Mouse (Mus musculus) forebrain, postnatal 0 days (tissue): Measurements from ENCODE around the gene Eno3. TPM values are rescaled to one million over a fixed set of nuclear protein-coding genes. Genes with fewer than 3 reads are reported as not detected.

Experiments used
- ATAC-seq: fragments of 200-750 bp; cut with Nextera tagmentation; 2 replicates; pipeline ENCODE4 v1.8.0; 2017; ENCODE audit warnings: mild to moderate bottlenecking, moderate library complexity
- DNase-seq: peaks from one replicate; pipeline ENCODE4 v3.0.0-alpha.2; 2015
- H3K27ac ChIP-seq: fragments of 300-500 bp; sonication (generic); 2 replicates; pipeline ENCODE4 v1.5.1; 2014; ENCODE audit warnings: low read depth, mild to moderate bottlenecking, antibody characterized with exemption, low read length, moderate library complexity, mixed read lengths
- H3K27me3 ChIP-seq: fragments of 300-500 bp; sonication (generic); 2 replicates; pipeline ENCODE4 v1.6.1; 2014; ENCODE audit warnings: mild to moderate bottlenecking, low read length, mixed read lengths; ENCODE audit not compliant: insufficient read depth
- H3K36me3 ChIP-seq: fragments of 300-500 bp; sonication (generic); 2 replicates; pipeline ENCODE4 v1.6.1; 2014; ENCODE audit warnings: mild to moderate bottlenecking, moderate library complexity; ENCODE audit not compliant: insufficient read depth
- H3K4me1 ChIP-seq: fragments of 300-500 bp; sonication (generic); 2 replicates; pipeline ENCODE4 v1.6.1; 2014; ENCODE audit warnings: antibody characterized with exemption; ENCODE audit not compliant: insufficient read depth
- H3K4me2 ChIP-seq: fragments of 300-500 bp; sonication (generic); 2 replicates; pipeline ENCODE4 v1.6.1; 2014; ENCODE audit warnings: low read depth, mild to moderate bottlenecking, moderate library complexity
- H3K4me3 ChIP-seq: fragments of 300-500 bp; sonication (generic); 2 replicates; pipeline ENCODE4 v1.5.1; 2014; ENCODE audit warnings: low read depth, low read length, mixed read lengths
- H3K9ac ChIP-seq: fragments of 300-500 bp; sonication (generic); 2 replicates; pipeline ENCODE4 v1.6.1; 2014; ENCODE audit warnings: mild to moderate bottlenecking
- H3K9me3 ChIP-seq: fragments of 300-500 bp; sonication (generic); 2 replicates; pipeline ENCODE4 v1.6.1; 2016; ENCODE audit warnings: low read length
- CTCF ChIP-seq: sonication (generic); IDR thresholded peaks from 2 replicates; pipeline ENCODE4 v1.5.1; 2016; ENCODE audit warnings: antibody characterized with exemption, control low read depth, low read depth
- WGBS: fragments of 180-500 bp; shearing (Covaris S2); extraction: QIAGEN DNeasy Blood & Tissue Kit; methylation state at CpG from one replicate; pipeline ENCODE4 v1.1.7; 2014; 5-methylcytosine and 5-hydroxymethylcytosine counted together
- polyA plus RNA-seq: library from polyadenylated mRNA; unstranded; fragments of >200 nt; fragmentation: Nextera tagmentation; extraction: Ambion mirVana; gene quantifications from 2 replicates; pipeline ENCODE4 v1.2.1, GENCODE M21; 2015
- total RNA-seq: library from RNA; depleted of rRNA; stranded (reverse); fragments of >200 nt; gene quantifications from 2 replicates; pipeline ENCODE4 v1.2.3, GENCODE M21; 2014; rRNA removed

The Eno3 gene
- total RNA-seq (7.4 and 14.6 TPM in 2 replicates), polyA plus RNA-seq (4.3 and 5.5 TPM in 2 replicates)

GRCm38 (mm10) chr11:70656964-70657363, at the start of gene Eno3:
Eno3 (plus strand) TSS chr11:70657202.
- TF ChIP-seq CTCF = no peak
- Histone ChIP-seq H3K4me1 (no peaks in the 10 kb centered on the region), H3K36me3 (peaks cover 2% of the 10 kb centered on the region; the same call in 1 of the 2 replicates), H3K4me3 (peak within 1 kb of the TSS; percentile 98), H3K27ac (no peak within 1 kb of the TSS), H3K4me2 (peak within 1 kb of the TSS; percentile 87), H3K27me3 (no peaks in the 10 kb centered on the region), H3K9me3 (no peaks in the 10 kb centered on the region), H3K9ac (peak within 1 kb of the TSS; percentile 32)
- ATAC-seq = no peak
- 13% methylated on average over 3 of the region's 3 CpGs for WGBS
- DNase-seq = no peak

GRCm38 (mm10) chr11:70607611-70608010, 49.4 kb upstream of the Eno3 start:
- 91% methylated on average over 9 of the region's 9 CpGs for WGBS
- Histone ChIP-seq H3K9me3 (no peaks in the 10 kb centered on the region), H3K4me3 (no peak overlapping the region), H3K4me1 (no peaks in the 10 kb centered on the region), H3K27ac (no peak overlapping the region), H3K9ac (no peak overlapping the region), H3K36me3 (peaks cover 78% of the 10 kb centered on the region), H3K27me3 (no peaks in the 10 kb centered on the region), H3K4me2 (no peak overlapping the region)
- TF ChIP-seq CTCF = no peak
- DNase-seq (no peak), ATAC-seq (no peak)

GRCm38 (mm10) chr11:70608381-70609066, 48.5 kb upstream of the Eno3 start:
- Histone ChIP-seq H3K4me2 (no peak overlapping the region), H3K27ac (no peak overlapping the region), H3K9me3 (no peaks in the 10 kb centered on the region), H3K27me3 (no peaks in the 10 kb centered on the region), H3K4me3 (no peak overlapping the region), H3K4me1 (no peaks in the 10 kb centered on the region), H3K36me3 (peaks cover 81% of the 10 kb centered on the region), H3K9ac (no peak overlapping the region)
- no peak for DNase-seq
- peak; percentile 51 for TF ChIP-seq CTCF
- WGBS = 87% methylated on average over 25 of the region's 26 CpGs
- ATAC-seq = no peak

GRCm38 (mm10) chr11:70610752-70611151, 46.2 kb upstream of the Eno3 start:
- no peak; the same call in 1 of the 2 replicates for ATAC-seq
- 89% methylated on average over 4 of the region's 4 CpGs for WGBS

GRCm38 (mm10) chr11:70612505-70612904, 44.5 kb upstream of the Eno3 start:
- Histone ChIP-seq H3K9me3 (no peaks in the 10 kb centered on the region), H3K27me3 (no peaks in the 10 kb centered on the region), H3K27ac (no peak overlapping the region), H3K36me3 (peaks cover 46% of the 10 kb centered on the region), H3K4me2 (no peak overlapping the region), H3K9ac (no peak overlapping the region), H3K4me3 (no peak overlapping the region), H3K4me1 (no peaks in the 10 kb centered on the region)
- TF ChIP-seq CTCF = peak; percentile 39
- WGBS = 82% methylated on average over 7 of the region's 7 CpGs
- DNase-seq (no peak), ATAC-seq (no peak)

More at GRCm38 (mm10) chr11:70610752-70611151, 46.2 kb upstream of the Eno3 start:
- H3K9ac ChIP-seq = no peak overlapping the region
- peaks cover 62% of the 10 kb centered on the region for H3K36me3 ChIP-seq
- TF ChIP-seq CTCF = no peak; the same call in 1 of the 2 replicates
- no peak overlapping the region for H3K4me3 ChIP-seq
- no peak overlapping the region for H3K27ac ChIP-seq
- no peak for DNase-seq
- H3K4me1 ChIP-seq = no peaks in the 10 kb centered on the region
- H3K9me3 ChIP-seq = no peaks in the 10 kb centered on the region
- no peak overlapping the region for H3K4me2 ChIP-seq
- H3K27me3 ChIP-seq = no peaks in the 10 kb centered on the region

- peak; percentile 47 for ATAC-seq
- H3K9me3 ChIP-seq = no peaks in the 10 kb centered on the region
- H3K4me1 ChIP-seq = no peaks in the 10 kb centered on the region
- H3K9ac ChIP-seq = no peak overlapping the region
- H3K27ac ChIP-seq = no peak overlapping the region
- WGBS = 4% methylated on average over 17 of the region's 17 CpGs
- peaks cover 24% of the 10 kb centered on the region for H3K36me3 ChIP-seq
- H3K27me3 ChIP-seq = no peaks in the 10 kb centered on the region
- peak overlapping the region; percentile 42 for H3K4me2 ChIP-seq
- peak; percentile 26 for DNase-seq
- H3K4me3 ChIP-seq = peak overlapping the region; percentile 14; the same call in 1 of the 2 replicates
- 0 out of 2 replicates have a peak, but pooled peaks have one; percentile 7 for TF ChIP-seq CTCF
Observed at GRCm38 (mm10) chr11:70615074-70615473, 41.9 kb upstream of the Eno3 start.

- DNase-seq = peak; percentile 20
- peak within 1 kb of the TSS; percentile 14; the same call in 1 of the 2 replicates for H3K4me3 ChIP-seq
Observed at GRCm38 (mm10) chr11:70615516-70616093, 41.4 kb upstream of the Eno3 start, which contains the start of gene 4930544D05Rik. 4930544D05Rik (plus strand) TSS chr11:70615848.

More at GRCm38 (mm10) chr11:70615516-70616093, 41.4 kb upstream of the Eno3 start, which contains the start of gene 4930544D05Rik:
- no peaks in the 10 kb centered on the region for H3K9me3 ChIP-seq
- H3K27ac ChIP-seq = no peak within 1 kb of the TSS
- ATAC-seq = peak; percentile 26
- peaks cover 20% of the 10 kb centered on the region for H3K36me3 ChIP-seq
- H3K9ac ChIP-seq = no peak within 1 kb of the TSS
- no peaks in the 10 kb centered on the region for H3K4me1 ChIP-seq
- peak within 1 kb of the TSS; percentile 42 for H3K4me2 ChIP-seq
- no peaks in the 10 kb centered on the region for H3K27me3 ChIP-seq
- 15% methylated on average over 21 of the region's 21 CpGs for WGBS
- TF ChIP-seq CTCF = no peak
